Mouse (Mus musculus): ENCODE data around the gene Mdfic. TPM values are rescaled to one million over a fixed set of nuclear protein-coding genes. Genes with fewer than 3 reads are reported as not detected.

The Mdfic gene
- 30.6 TPM for polyA plus RNA-seq (2017; shearing (Covaris generic))

GRCm38 (mm10) chr6:15720461-15720817 is at the start of gene Mdfic:
TSS of gene Mdfic (plus strand) at chr6:15720661.

Data from effector memory CD4-positive, alpha-beta T cell, adult 7 months (primary cell).